Mouse (Mus musculus) myocyte (in vitro differentiated cells): ENCODE measurements around the gene Nwd1.

Source experiments
- CEBPB ChIP-seq: IDR thresholded peaks from 2 replicates; pipeline ENCODE4 v1.6.1; 2011; ENCODE audit warnings: mild to moderate bottlenecking, moderate library complexity; ENCODE audit not compliant: poor library complexity, insufficient read depth, severe bottlenecking
- E2F4 ChIP-seq: IDR thresholded peaks from one replicate; pipeline ENCODE4 v1.6.1; 2011; ENCODE audit warnings: mild to moderate bottlenecking, control low read depth, moderate library complexity; ENCODE audit not compliant: insufficient read depth
- MAX ChIP-seq: IDR thresholded peaks from one replicate; pipeline ENCODE4 v1.6.1; 2011; ENCODE audit warnings: low read depth, mild to moderate bottlenecking, control low read depth
- MYOD1 ChIP-seq, 3 experiments: IDR thresholded peaks; one replicate each; pipeline ENCODE4 v1.6.1; 2011; ENCODE audit warnings: control low read depth in 2 of 3, low read depth in 2 of 3, mild to moderate bottlenecking in 2 of 3, moderate library complexity in 1 of 3; ENCODE audit not compliant: insufficient read length in 2 of 3, control insufficient read depth in 1 of 3
- MYOG ChIP-seq, 3 experiments: IDR thresholded peaks; one replicate each; pipeline ENCODE4 v1.6.1; 2011; ENCODE audit warnings: control low read depth in 2 of 3, low read depth in 2 of 3, mild to moderate bottlenecking in 2 of 3; ENCODE audit not compliant: insufficient read length in 2 of 3, control insufficient read depth in 1 of 3, insufficient read depth in 1 of 3
- POLR2A ChIP-seq: IDR thresholded peaks from one replicate; pipeline ENCODE4 v1.6.1; 2011; ENCODE audit warnings: low read depth, mild to moderate bottlenecking, control low read depth, moderate library complexity; ENCODE audit not compliant: insufficient read length
- POLR2AphosphoS2 ChIP-seq: IDR thresholded peaks from one replicate; pipeline ENCODE4 v1.6.1; 2011; ENCODE audit warnings: low read depth, control low read depth; ENCODE audit not compliant: insufficient read length
- REST ChIP-seq: IDR thresholded peaks from one replicate; pipeline ENCODE4 v1.6.1; 2011; ENCODE audit warnings: mild to moderate bottlenecking, control low read depth, moderate library complexity; ENCODE audit not compliant: insufficient read depth, insufficient read length
- SRF ChIP-seq: IDR thresholded peaks from one replicate; pipeline ENCODE4 v1.6.1; 2011; ENCODE audit warnings: low read depth; ENCODE audit not compliant: control insufficient read depth, insufficient read length
- TCF12 ChIP-seq: IDR thresholded peaks from one replicate; pipeline ENCODE4 v1.6.1; 2011; ENCODE audit warnings: mild to moderate bottlenecking, control low read depth; ENCODE audit not compliant: poor library complexity, insufficient read depth, severe bottlenecking
- TCF3 ChIP-seq: IDR thresholded peaks from one replicate; pipeline ENCODE4 v1.6.1; 2011; ENCODE audit warnings: low read depth, control low read depth; ENCODE audit not compliant: insufficient read length
- USF1 ChIP-seq: IDR thresholded peaks from one replicate; pipeline ENCODE4 v1.6.1; 2011; ENCODE audit warnings: low read depth, mild to moderate bottlenecking, control low read depth, moderate library complexity

DNA sequence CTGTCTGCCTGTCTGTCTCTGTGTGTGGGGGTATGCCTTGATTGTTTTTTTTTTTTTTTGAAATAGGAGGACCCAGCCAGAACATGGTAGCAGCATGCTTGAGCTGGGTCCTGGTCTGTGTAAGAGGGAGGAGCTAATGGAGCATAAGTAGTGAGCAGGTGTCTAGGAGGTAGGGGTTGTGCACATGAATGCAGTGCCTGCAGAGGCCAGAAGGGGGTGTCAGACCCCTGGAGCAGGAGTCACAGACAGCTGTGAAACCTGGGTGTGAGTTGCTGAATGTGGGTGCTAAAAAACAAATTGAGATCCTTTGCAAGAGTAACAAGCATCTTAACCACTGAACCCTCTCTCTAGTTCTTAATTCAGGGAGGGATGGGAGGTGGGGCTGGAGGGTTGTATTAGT lies 22.4 kb downstream of the Nwd1 start:
- TF ChIP-seq POLR2A (no peak), E2F4 (no peak), CEBPB (no peak), POLR2AphosphoS2 (no peak), SRF (no peak), USF1 (no peak), TCF12 (no peak), MAX (no peak), TCF3 (no peak), MYOG (IDR thresholded peaks at IDR 0.05; ENCODE audit: control insufficient read depth in 1 of 3, insufficient read depth in 1 of 3, insufficient read length in 2 of 3, low read depth in 2 of 3) (no peak), MYOD1 (IDR thresholded peaks at IDR 0.05; ENCODE audit: control insufficient read depth in 1 of 3, insufficient read length in 2 of 3, low read depth in 2 of 3) (no peak), REST (no peak)
